Mouse (Mus musculus) ES-CJ7 (cell line): Measurements from ENCODE around the gene Srsf12.

Experiments used
- DNase-seq: peaks from one replicate; pipeline ENCODE4 v3.0.0; 2011; ENCODE audit warnings: low read depth, low spot score

The Srsf12 gene

GRCm38 (mm10) chr4:33208881-33209841, at the start of gene Srsf12:
Gene Srsf12, plus strand, starts transcription at chr4:33208991.
- DNase-seq: peak; percentile 30

- DNase-seq: no peak
Measured at GRCm38 (mm10) chr4:33183477-33183876, 25.3 kb upstream of the Srsf12 start.

- DNase-seq: peak; percentile 71
Measured at GRCm38 (mm10) chr4:33188164-33188563, 20.6 kb upstream of the Srsf12 start.

GRCm38 (mm10) chr4:33188781-33189734, 19.7 kb upstream of the Srsf12 start:
- DNase-seq: peak; percentile 68

GRCm38 (mm10) chr4:33189735-33190036, 19.1 kb upstream of the Srsf12 start, which contains the start of gene Pm20d2:
Gene Pm20d2, minus strand, starts transcription at chr4:33189737.
- no peak for DNase-seq

GRCm38 (mm10) chr4:33198117-33198516, 10.7 kb upstream of the Srsf12 start:
- peak; percentile 79 for DNase-seq

GRCm38 (mm10) chr4:33204682-33205081, 4.1 kb upstream of the Srsf12 start:
- peak; percentile 69 for DNase-seq

GRCm38 (mm10) chr4:33207551-33207950, 1.2 kb upstream of the Srsf12 start:
- peak; percentile 62 for DNase-seq

GRCm38 (mm10) chr4:33221847-33222246, 13.1 kb downstream of the Srsf12 start:
- no peak for DNase-seq

GRCm38 (mm10) chr4:33224003-33224675, 15.3 kb downstream of the Srsf12 start:
- no peak for DNase-seq

GRCm38 (mm10) chr4:33227164-33227563, 18.4 kb downstream of the Srsf12 start:
- no peak for DNase-seq

GRCm38 (mm10) chr4:33229639-33230038, 20.8 kb downstream of the Srsf12 start:
- DNase-seq: no peak

GRCm38 (mm10) chr4:33230881-33231280, 22.1 kb downstream of the Srsf12 start:
- no peak for DNase-seq

- DNase-seq: no peak
Measured at GRCm38 (mm10) chr4:33242536-33242935, 33.7 kb downstream of the Srsf12 start.

- DNase-seq: no peak
Measured at GRCm38 (mm10) chr4:33243016-33243758, 34.4 kb downstream of the Srsf12 start.

- no peak for DNase-seq
Measured at GRCm38 (mm10) chr4:33243921-33244320, 35.1 kb downstream of the Srsf12 start.

GRCm38 (mm10) chr4:33245853-33246395, 37.1 kb downstream of the Srsf12 start:
- DNase-seq: no peak

- DNase-seq: peak; percentile 97
Measured at GRCm38 (mm10) chr4:33247479-33248053, 38.8 kb downstream of the Srsf12 start.

GRCm38 (mm10) chr4:33248062-33248889, 39.5 kb downstream of the Srsf12 start:
- DNase-seq: peak; percentile 99
